Comparison of ENCODE assay signal across 22 mouse cellular contexts in the genomic region with DNA sequence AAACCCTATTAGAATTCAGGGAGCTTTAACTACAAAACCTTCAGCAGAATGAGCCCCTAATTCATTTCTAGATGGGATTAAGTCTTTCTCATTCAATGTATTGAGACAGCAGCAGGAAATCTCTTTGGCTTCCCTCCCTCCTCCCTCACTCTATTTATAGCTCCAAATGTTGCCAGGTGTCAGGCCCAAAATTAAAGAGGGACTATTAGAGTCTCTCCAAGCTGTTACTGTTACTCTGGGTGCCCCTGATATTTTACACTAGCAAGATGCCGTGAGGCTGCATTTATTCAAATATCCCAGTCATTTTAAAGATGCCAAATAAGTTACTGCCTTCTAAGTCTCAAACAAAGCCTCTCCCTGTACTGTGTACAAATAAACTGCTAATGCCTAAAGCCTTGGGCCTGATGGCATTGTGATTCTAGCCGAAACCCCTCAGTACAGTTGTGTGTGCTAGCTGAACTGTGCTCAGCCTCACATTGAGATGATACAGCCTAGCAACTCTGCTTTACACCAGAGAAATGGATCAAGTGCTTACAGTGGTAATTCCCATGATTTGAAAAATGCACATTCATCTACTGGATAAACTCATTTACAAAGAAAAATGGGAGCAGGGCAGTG. TPM values are rescaled to one million over a fixed set of nuclear protein-coding genes. Genes with fewer than 3 reads are reported as not detected.
"Had no signal": no experiment of that assay in that cellular context is flagged by ENCODE, and none has a peak within 500 bp of the region (broad histone marks: within the 10 kb centered on the region; RNA-seq: fewer than 3 reads in every experiment).

No protein-coding gene starts in this region.

- H3K9ac ChIP-seq: limb, embryonic 12.5 days; limb, embryonic 15.5 days; liver, embryonic 14.5 days; liver, postnatal 0 days; lung, embryonic 14.5 days; neural tube, embryonic 13.5 days had no signal

- H3K36me3 ChIP-seq: limb, embryonic 12.5 days; limb, embryonic 15.5 days; neural tube, embryonic 13.5 days had no signal

- H3K4me1 ChIP-seq: limb, embryonic 12.5 days; limb, embryonic 15.5 days; neural tube, embryonic 13.5 days had no signal

- H3K4me3 ChIP-seq: limb, embryonic 12.5 days; limb, embryonic 15.5 days; neural tube, embryonic 13.5 days had no signal

- H3K27me3 ChIP-seq: limb, embryonic 12.5 days; limb, embryonic 15.5 days; neural tube, embryonic 13.5 days had no signal

- H3K27ac ChIP-seq: limb, embryonic 12.5 days; limb, embryonic 15.5 days; liver, embryonic 14.5 days; neural tube, embryonic 13.5 days had no signal

- H3K9me3 ChIP-seq: limb, embryonic 12.5 days; limb, embryonic 15.5 days; neural tube, embryonic 13.5 days had no signal

- H3K4me2 ChIP-seq: limb, embryonic 12.5 days; limb, embryonic 15.5 days; liver, embryonic 11.5 days; lung, embryonic 14.5 days; neural tube, embryonic 13.5 days had no signal

- ATAC-seq: liver, postnatal 0 days had no signal

- DNase-seq: kidney, adult 18-20 months; kidney, adult 9 months; kidney, postnatal 14 days; kidney, postnatal 4 days; left cerebral cortex, postnatal 4 days; liver, postnatal 0 days; lung, embryonic 14.5 days; lung, postnatal 10 days; lung, postnatal 4 days; thymus, adult 18-20 months; thymus, postnatal 36 days had no signal

RNA-seq across cellular contexts. Expression of a gene that starts 36.4 kb away (rescaled TPM):
- polyA plus RNA-seq: limb, embryonic 12.5 days; limb, embryonic 15.5 days; liver, embryonic 14.5 days; liver, postnatal 0 days; lung, embryonic 14.5 days; neural tube, embryonic 13.5 days; small intestine, adult 2 months; spleen, adult 2 months; stomach, embryonic 16.5 days; urinary bladder, adult 2 months had no signal

RNA-seq across cellular contexts. Expression of a gene that starts 56.6 kb away (rescaled TPM):
- polyA plus RNA-seq: kidney, embryonic 16.5 days; limb, embryonic 12.5 days; limb, embryonic 15.5 days; liver, embryonic 14.5 days; liver, postnatal 0 days; neural tube, embryonic 13.5 days; small intestine, adult 2 months; stomach, embryonic 16.5 days; testis, adult 2 months; urinary bladder, adult 2 months had no signal
